1 mouse cellular context compared by ENCODE assay signal in genomic region chr7:24271191-24271590, GRCm38 (mm10).
A peak's percentile ranks its signal among the peaks of the same experiment; 100 is the strongest.
TF ChIP-seq lines count a peak whose summit lies in the region.

No protein-coding gene starts in this region.

TF ChIP-seq in CH12.LX, 34 proteins besides CTCF, POLR2A, EP300 and RAD21:
- TF ChIP-seq GABPA (IDR thresholded peaks at IDR 0.05; ENCODE audit: insufficient replicate concordance, low read depth, low read length) (no peak), CHD2 (IDR thresholded peaks at IDR 0.05; ENCODE audit: low read length) (peak; percentile 64; the same call in 1 of the 2 replicates), ELF1 (IDR thresholded peaks at IDR 0.05; ENCODE audit: low read depth, low read length) (no peak), UBTF (IDR thresholded peaks at IDR 0.05; ENCODE audit: low read depth, low read length) (no peak), CHD1 (IDR thresholded peaks at IDR 0.05; ENCODE audit: low read depth, low read length) (no peak), KAT2A (IDR thresholded peaks at IDR 0.05; ENCODE audit: insufficient replicate concordance, low read length) (no peak), MXI1 (IDR thresholded peaks at IDR 0.05; ENCODE audit: low read depth, low read length) (no peak), JUN (IDR thresholded peaks at IDR 0.05; ENCODE audit: insufficient read depth, low read depth, low read length) (no peak), SIN3A (IDR thresholded peaks at IDR 0.05; ENCODE audit: low read length) (no peak), NRF1 (IDR thresholded peaks at IDR 0.05; ENCODE audit: low read depth, low read length) (no peak), ETS1 (conservative IDR thresholded peaks at IDR 0.05; ENCODE audit: low read depth, low read length) (peak; percentile 23; the same call in 1 of the 2 replicates), BHLHE40 (IDR thresholded peaks at IDR 0.05; ENCODE audit: low read depth, low read length) (0 out of 2 replicates have a peak, but pooled peaks have one; percentile 48), POLR2AphosphoS2 (IDR thresholded peaks at IDR 0.05; ENCODE audit: low read depth, low read length) (no peak), ZMIZ1 (IDR thresholded peaks at IDR 0.05; ENCODE audit: low read depth, low read length) (no peak), USF1 (IDR thresholded peaks at IDR 0.05; ENCODE audit: low read depth, low read length) (no peak), MEF2A (IDR thresholded peaks at IDR 0.05; ENCODE audit: borderline replicate concordance, low read depth, low read length) (peak; percentile 92), ZKSCAN1 (IDR thresholded peaks at IDR 0.05; ENCODE audit: borderline replicate concordance, low read depth, low read length) (no peak), E2F4 (IDR thresholded peaks at IDR 0.05; ENCODE audit: insufficient replicate concordance, low read depth, low read length) (no peak), ZNF384 (IDR thresholded peaks at IDR 0.05; ENCODE audit: low read depth, low read length) (no peak), MYC (IDR thresholded peaks at IDR 0.05; ENCODE audit: low read depth, low read length) (no peak), USF2 (conservative IDR thresholded peaks at IDR 0.05; ENCODE audit: low read depth, low read length) (no peak), MAFK (IDR thresholded peaks at IDR 0.05; ENCODE audit: insufficient replicate concordance, low read length) (no peak), MAZ (IDR thresholded peaks at IDR 0.05; ENCODE audit: low read depth, low read length) (no peak), IRF4 (IDR thresholded peaks at IDR 0.05; ENCODE audit: low read depth, low read length) (no peak), TCF12 (IDR thresholded peaks at IDR 0.05; ENCODE audit: low read depth, low read length) (no peak), JUND (conservative IDR thresholded peaks at IDR 0.05; ENCODE audit: low read depth, low read length) (no peak), MAX (IDR thresholded peaks at IDR 0.05; ENCODE audit: low read length) (no peak), NELFE (IDR thresholded peaks at IDR 0.05; ENCODE audit: low read depth, low read length) (no peak), ZC3H11A (IDR thresholded peaks at IDR 0.05; ENCODE audit: low read depth, low read length) (no peak), TBP (conservative IDR thresholded peaks at IDR 0.05; ENCODE audit: low read depth, low read length) (no peak), SMC3 (IDR thresholded peaks at IDR 0.05; ENCODE audit: low read depth, low read length) (no peak), HCFC1 (IDR thresholded peaks at IDR 0.05; ENCODE audit: low read depth, low read length) (no peak), RCOR1 (conservative IDR thresholded peaks at IDR 0.05; ENCODE audit: low read depth, low read length) (no peak), PAX5 (IDR thresholded peaks at IDR 0.05; ENCODE audit: low read length) (no peak)
